Mouse (Mus musculus): ENCODE measurements around the gene Rusc2.

DNA sequence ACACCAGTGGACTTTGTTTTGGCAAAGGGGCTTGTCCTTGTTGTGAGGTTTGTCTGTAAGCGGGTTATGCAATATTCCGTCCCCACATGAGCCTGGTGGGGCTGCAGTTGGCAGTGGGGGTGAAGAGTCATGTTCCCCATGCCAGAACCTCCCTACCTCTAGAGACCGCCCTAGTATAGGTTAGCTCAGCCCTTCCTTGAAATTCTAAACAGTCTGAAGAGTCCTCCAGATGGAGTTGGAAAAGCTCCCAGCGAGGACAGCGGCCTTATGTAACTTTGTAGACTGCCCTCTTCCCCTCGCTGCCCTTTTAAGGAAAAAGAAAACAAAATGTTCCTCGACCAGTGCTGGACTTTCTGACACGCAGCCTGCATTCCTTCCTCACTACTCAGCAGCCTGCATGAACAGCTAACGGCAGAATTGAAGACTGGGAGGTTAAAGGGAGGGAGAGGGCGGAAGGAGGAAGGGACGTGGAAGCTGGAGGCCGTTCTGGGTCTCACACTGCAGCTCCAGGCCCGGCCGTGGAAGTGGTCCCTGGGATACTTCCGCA lies 12.6 kb downstream of the Rusc2 start:
- TF ChIP-seq POLR2A (IDR thresholded peaks at IDR 0.05; ENCODE audit: control insufficient read depth, low read depth, low read length) (peak; percentile 46; the same call in 1 of the 2 replicates), CTCF (IDR thresholded peaks at IDR 0.05; ENCODE audit: control insufficient read depth, insufficient read depth, insufficient replicate concordance, low read depth, low read length) (no peak)
